Mouse (Mus musculus): ENCODE measurements around the gene Samd1. TPM values are rescaled to one million over a fixed set of nuclear protein-coding genes. Genes with fewer than 3 reads are reported as not detected.

The Samd1 gene
- polyA plus RNA-seq, 1 experiment from 2014 or later = 17.0 TPM

DNA sequence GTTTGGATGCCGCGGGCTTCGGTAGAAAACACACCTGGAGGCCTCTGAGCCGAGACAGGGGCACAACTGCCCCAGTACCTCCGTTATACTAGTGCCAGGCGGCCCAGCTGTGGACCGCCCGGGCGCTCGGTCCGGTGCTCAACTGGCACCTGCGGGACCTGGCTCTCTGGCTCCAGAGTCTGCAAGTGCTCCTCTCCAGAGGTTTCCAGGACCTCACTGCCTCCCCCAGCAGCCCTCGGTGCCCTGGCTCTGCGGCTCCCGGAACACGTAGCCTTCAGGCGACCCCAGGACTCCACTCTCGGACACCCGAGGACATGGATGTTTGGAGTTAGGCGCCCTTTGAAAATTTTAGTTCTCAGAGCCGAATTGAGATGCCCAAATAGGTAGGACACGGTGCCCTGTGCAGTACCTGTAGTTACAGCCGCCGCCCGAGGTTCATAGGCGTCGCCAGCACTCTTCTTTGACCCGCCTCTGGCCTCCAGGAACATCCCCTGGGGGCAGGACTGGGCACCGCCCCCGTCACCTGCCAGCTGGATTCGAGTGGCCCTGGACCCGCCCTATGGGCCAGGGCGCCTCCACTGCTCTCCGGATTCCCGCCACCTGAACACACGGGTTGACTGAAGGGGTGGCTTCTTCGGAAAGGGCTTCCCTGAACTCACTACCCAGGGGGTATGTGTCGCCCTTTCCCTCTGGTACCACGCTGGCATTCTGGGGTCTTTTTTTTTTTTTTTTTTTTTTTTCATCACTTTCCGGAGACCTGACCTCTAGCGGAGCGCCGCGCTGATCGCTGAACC, 14.4 kb downstream of the Samd1 start, which contains the start of gene 2210011C24Rik:
Gene 2210011C24Rik (minus strand): TSS at position 467 of the 794 bp plus-strand sequence.
- no peaks in the 10 kb centered on the region for H3K36me3 ChIP-seq (ENCODE audit: control insufficient read depth, insufficient read depth, low read length)
- H3K27me3 ChIP-seq (ENCODE audit: control insufficient read depth, insufficient read depth, low read length) = peaks cover 39% of the 10 kb centered on the region
- peak within 1 kb of the TSS; percentile 53 for H3K9ac ChIP-seq (ENCODE audit: low read depth, low read length)
- 1% methylated on average over 45 of the region's 45 CpGs for WGBS
- H3K4me2 ChIP-seq (replicated peaks; ENCODE audit: low read depth, low read length) = peak within 1 kb of the TSS; percentile 93
- 0 out of 2 replicates have a peak, but pooled peaks have one; percentile 22 for ATAC-seq (ENCODE audit: low FRiP score)
- H3K4me1 ChIP-seq (replicated peaks; ENCODE audit: control insufficient read depth, insufficient read depth, low read length) = peaks cover 13% of the 10 kb centered on the region
- peak; percentile 44 for DNase-seq (ENCODE audit: low spot score)
- no peak within 1 kb of the TSS for H3K27ac ChIP-seq (ENCODE audit: low read depth, low read length)
- H3K4me3 ChIP-seq (ENCODE audit: low read depth, low read length) = peak within 1 kb of the TSS; percentile 49
- H3K9me3 ChIP-seq (ENCODE audit: control insufficient read depth, low read length) = no peaks in the 10 kb centered on the region

DNA sequence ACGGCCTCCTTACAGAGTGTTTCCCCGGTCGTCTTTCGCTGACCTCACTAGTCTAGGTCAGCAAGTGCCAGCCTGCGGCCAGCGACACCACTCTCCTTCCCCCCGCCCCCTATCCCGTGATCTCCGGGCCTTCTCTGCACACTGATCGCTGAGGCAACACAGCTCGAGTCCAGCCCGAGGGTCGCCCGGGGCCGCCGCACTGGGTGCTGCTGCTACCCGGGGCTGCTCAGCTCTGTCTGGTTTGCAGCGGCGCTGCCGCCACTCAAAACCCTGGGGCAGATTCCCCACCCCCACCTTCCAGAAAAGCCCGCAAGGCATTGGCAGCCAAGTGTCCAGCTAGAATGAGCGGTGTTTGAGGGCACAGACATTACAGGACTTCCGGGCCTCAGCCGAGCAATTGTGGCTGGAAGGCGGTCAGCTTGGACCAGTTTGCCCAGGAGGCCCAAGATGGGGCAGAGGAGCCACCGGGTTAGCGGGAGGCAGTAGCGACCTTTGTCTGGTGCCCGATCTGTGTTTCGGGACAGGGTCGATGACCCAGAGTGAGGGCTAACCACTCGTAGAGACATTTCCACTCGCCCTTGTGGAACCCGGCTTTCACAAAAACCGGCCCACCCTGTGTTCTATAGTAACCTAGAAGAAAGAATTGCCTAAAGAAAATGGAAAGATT, 15.2 kb downstream of the Samd1 start:
- Histone ChIP-seq H3K27ac (ENCODE audit: low read depth, low read length) (no peak overlapping the region), H3K4me3 (ENCODE audit: low read depth, low read length) (peak overlapping the region; percentile 49), H3K9ac (ENCODE audit: low read depth, low read length) (no peak overlapping the region), H3K36me3 (ENCODE audit: control insufficient read depth, insufficient read depth, low read length) (no peaks in the 10 kb centered on the region), H3K4me1 (replicated peaks; ENCODE audit: control insufficient read depth, insufficient read depth, low read length) (peaks cover 13% of the 10 kb centered on the region), H3K9me3 (ENCODE audit: control insufficient read depth, low read length) (no peaks in the 10 kb centered on the region), H3K27me3 (ENCODE audit: control insufficient read depth, insufficient read depth, low read length) (peaks cover 39% of the 10 kb centered on the region), H3K4me2 (replicated peaks; ENCODE audit: low read depth, low read length) (peak overlapping the region; percentile 93)
- 6% methylated on average over 35 of the region's 35 CpGs for WGBS
- ATAC-seq (ENCODE audit: low FRiP score) (no peak; the same call in 1 of the 2 replicates), DNase-seq (ENCODE audit: low spot score) (peak; percentile 56)

DNA sequence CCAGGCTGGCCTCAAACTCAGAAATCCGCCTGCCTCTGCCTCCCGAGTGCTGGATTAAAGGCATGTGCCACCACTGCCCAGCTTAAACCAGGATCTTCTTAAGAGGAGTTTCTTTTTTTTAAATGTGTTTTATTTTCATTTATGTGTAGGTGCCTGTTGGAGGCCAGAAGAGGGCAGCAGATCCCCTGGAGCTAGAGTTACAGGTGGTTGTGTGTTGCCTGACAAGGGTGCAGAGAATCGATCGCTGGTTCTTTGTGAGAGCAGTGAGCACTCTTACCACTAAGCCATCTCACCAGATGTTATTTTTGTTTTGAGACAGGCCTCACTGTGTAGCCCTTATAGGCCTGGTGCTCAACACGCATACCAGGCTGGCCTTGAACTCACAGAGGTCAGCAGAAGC, 18.4 kb downstream of the Samd1 start:
- DNase-seq (ENCODE audit: low spot score) (no peak), ATAC-seq (ENCODE audit: low FRiP score) (no peak)
- Histone ChIP-seq H3K36me3 (ENCODE audit: control insufficient read depth, insufficient read depth, low read length) (no peaks in the 10 kb centered on the region), H3K4me1 (replicated peaks; ENCODE audit: control insufficient read depth, insufficient read depth, low read length) (peaks cover 11% of the 10 kb centered on the region), H3K9ac (ENCODE audit: low read depth, low read length) (no peak overlapping the region), H3K27ac (ENCODE audit: low read depth, low read length) (no peak overlapping the region), H3K9me3 (ENCODE audit: control insufficient read depth, low read length) (no peaks in the 10 kb centered on the region), H3K4me3 (ENCODE audit: low read depth, low read length) (no peak overlapping the region), H3K27me3 (ENCODE audit: control insufficient read depth, insufficient read depth, low read length) (peaks cover 26% of the 10 kb centered on the region), H3K4me2 (replicated peaks; ENCODE audit: low read depth, low read length) (no peak overlapping the region)
- WGBS = 93% methylated on average over 5 of the region's 5 CpGs

DNA sequence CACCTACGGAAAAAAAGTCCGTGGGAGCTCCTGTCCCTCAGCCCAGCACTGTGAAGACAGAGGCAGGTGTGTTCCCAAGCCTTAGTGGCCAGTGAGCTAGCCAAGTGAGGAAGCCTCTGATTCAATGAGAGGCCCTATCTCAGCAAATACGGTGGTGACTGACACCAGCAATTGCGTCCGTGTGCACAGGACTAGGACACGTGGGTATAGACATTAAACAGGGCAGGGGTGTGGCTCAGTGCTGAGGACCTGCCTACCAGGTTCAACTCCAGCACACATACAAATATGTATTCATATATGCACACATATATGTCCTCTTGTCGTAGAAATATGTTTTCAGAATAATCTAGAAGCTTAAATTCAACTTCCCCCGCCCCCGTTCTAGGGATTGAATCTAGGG, 22.3 kb downstream of the Samd1 start:
- Histone ChIP-seq H3K36me3 (ENCODE audit: control insufficient read depth, insufficient read depth, low read length) (no peaks in the 10 kb centered on the region), H3K4me1 (replicated peaks; ENCODE audit: control insufficient read depth, insufficient read depth, low read length) (no peaks in the 10 kb centered on the region), H3K27me3 (ENCODE audit: control insufficient read depth, insufficient read depth, low read length) (no peaks in the 10 kb centered on the region; the same call in none of the 2 replicates), H3K9me3 (ENCODE audit: control insufficient read depth, low read length) (no peaks in the 10 kb centered on the region), H3K4me3 (ENCODE audit: low read depth, low read length) (no peak overlapping the region), H3K27ac (ENCODE audit: low read depth, low read length) (no peak overlapping the region), H3K9ac (ENCODE audit: low read depth, low read length) (no peak overlapping the region), H3K4me2 (replicated peaks; ENCODE audit: low read depth, low read length) (no peak overlapping the region)
- DNase-seq (ENCODE audit: low spot score) (no peak), ATAC-seq (ENCODE audit: low FRiP score) (no peak)
- WGBS = 83% methylated on average over 9 of the region's 9 CpGs

DNA sequence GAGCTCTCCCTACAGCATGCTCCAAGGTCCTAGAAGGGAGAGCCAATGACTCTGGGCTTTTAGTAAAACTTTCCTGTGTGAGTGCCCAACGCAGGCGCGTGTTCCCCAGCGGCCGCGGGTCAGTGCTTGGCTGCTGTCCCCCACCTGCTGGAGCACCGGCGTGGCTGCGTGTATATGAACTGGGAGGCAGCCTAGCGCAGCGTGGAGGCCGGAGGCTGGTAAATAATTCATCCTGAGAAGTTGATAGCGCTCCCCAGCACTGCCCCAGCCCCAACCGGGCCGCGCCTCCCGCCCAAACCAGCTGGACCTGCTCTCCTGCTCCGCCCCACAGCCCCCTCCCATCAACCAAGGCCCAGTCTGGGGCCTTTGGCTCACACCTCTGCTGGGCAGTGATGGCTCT, 23.6 kb downstream of the Samd1 start, which contains the start of gene Palm3:
Gene Palm3 (plus strand): TSS at position 376 of the 400 bp plus-strand sequence.
- peaks cover 2% of the 10 kb centered on the region for H3K27me3 ChIP-seq (ENCODE audit: control insufficient read depth, insufficient read depth, low read length)
- DNase-seq (ENCODE audit: low spot score) (no peak), ATAC-seq (ENCODE audit: low FRiP score) (no peak)
- 8% methylated on average over 18 of the region's 18 CpGs for WGBS
- H3K4me2 ChIP-seq (replicated peaks; ENCODE audit: low read depth, low read length) = peak within 1 kb of the TSS; percentile 21; the same call in 1 of the 2 replicates
- no peaks in the 10 kb centered on the region for H3K9me3 ChIP-seq (ENCODE audit: control insufficient read depth, low read length)
- no peak within 1 kb of the TSS for H3K27ac ChIP-seq (ENCODE audit: low read depth, low read length)
- no peaks in the 10 kb centered on the region for H3K4me1 ChIP-seq (replicated peaks; ENCODE audit: control insufficient read depth, insufficient read depth, low read length)
- H3K4me3 ChIP-seq (ENCODE audit: low read depth, low read length) = no peak within 1 kb of the TSS
- H3K9ac ChIP-seq (ENCODE audit: low read depth, low read length) = no peak within 1 kb of the TSS
- no peaks in the 10 kb centered on the region for H3K36me3 ChIP-seq (ENCODE audit: control insufficient read depth, insufficient read depth, low read length)

DNA sequence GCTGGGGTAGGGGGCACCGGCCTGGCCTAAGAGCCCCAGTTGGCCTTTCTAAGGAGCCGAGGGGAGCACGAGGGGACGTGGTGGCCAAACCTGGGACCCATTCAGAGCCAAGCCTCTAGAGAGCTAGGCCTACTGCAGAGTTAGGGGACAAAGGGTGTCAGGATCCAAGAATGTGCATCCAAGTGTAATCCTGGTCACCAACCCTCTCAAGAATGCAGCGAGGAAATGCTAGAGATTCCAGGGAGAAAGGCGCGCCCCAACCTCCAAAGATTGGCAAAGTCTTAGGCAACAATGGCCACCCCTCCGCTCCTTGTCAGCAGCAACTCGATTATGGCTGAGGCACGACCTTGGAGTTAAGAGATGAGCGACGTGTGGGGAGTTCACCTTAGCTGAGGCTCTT, 24.1 kb downstream of the Samd1 start:
- Histone ChIP-seq H3K9ac (ENCODE audit: low read depth, low read length) (no peak overlapping the region), H3K27ac (ENCODE audit: low read depth, low read length) (no peak overlapping the region), H3K27me3 (ENCODE audit: control insufficient read depth, insufficient read depth, low read length) (peaks cover 3% of the 10 kb centered on the region), H3K36me3 (ENCODE audit: control insufficient read depth, insufficient read depth, low read length) (no peaks in the 10 kb centered on the region), H3K4me3 (ENCODE audit: low read depth, low read length) (no peak overlapping the region), H3K4me2 (replicated peaks; ENCODE audit: low read depth, low read length) (peak overlapping the region; percentile 21; the same call in 1 of the 2 replicates), H3K4me1 (replicated peaks; ENCODE audit: control insufficient read depth, insufficient read depth, low read length) (no peaks in the 10 kb centered on the region), H3K9me3 (ENCODE audit: control insufficient read depth, low read length) (no peaks in the 10 kb centered on the region)
- no peak for ATAC-seq (ENCODE audit: low FRiP score)
- no peak for DNase-seq (ENCODE audit: low spot score)
- 47% methylated on average over 12 of the region's 12 CpGs for WGBS

DNA sequence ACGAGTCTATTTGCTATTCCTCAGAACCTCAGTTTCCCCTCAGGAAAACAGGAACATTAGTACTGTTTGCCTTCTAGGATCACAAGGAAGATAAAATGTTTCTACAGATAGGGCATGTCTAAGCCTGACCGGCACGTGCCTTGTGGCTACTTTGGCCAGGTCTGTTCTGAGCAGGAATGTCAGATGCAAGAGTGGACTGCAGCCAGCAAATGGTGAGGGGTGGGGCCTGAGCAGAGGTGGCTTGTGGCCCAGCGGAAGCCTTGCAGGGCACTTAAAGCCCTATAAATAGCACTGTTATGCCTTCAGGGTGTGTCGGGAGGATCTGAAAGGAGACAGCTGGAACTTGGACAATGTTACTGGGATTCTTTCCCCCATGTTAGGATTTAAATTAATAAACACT, 25.6 kb downstream of the Samd1 start:
- no peak for DNase-seq (ENCODE audit: low spot score)

DNA sequence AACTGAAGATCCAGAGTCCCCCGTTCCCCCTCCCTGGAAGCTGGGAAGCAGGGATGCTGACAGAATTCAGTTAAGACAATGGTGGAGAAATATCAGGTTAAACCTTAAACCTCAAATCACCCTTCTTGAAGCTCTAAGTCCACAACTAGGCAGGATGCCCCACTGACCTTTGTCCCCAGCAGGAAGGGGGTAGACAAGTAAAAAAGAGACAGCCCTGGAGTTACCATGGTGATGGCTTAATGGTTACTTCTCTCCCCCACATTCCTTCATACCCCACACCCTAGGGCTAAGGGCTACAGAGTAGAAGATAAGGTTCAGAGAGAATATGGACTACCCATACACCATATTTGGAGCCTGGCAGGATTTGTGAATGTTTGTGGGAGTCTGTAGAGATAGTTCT, 26.2 kb downstream of the Samd1 start:
- Histone ChIP-seq H3K9ac (ENCODE audit: low read depth, low read length) (no peak overlapping the region), H3K36me3 (ENCODE audit: control insufficient read depth, insufficient read depth, low read length) (no peaks in the 10 kb centered on the region), H3K4me2 (replicated peaks; ENCODE audit: low read depth, low read length) (no peak overlapping the region), H3K4me1 (replicated peaks; ENCODE audit: control insufficient read depth, insufficient read depth, low read length) (no peaks in the 10 kb centered on the region), H3K27me3 (ENCODE audit: control insufficient read depth, insufficient read depth, low read length) (peaks cover 12% of the 10 kb centered on the region), H3K9me3 (ENCODE audit: control insufficient read depth, low read length) (no peaks in the 10 kb centered on the region), H3K27ac (ENCODE audit: low read depth, low read length) (no peak overlapping the region), H3K4me3 (ENCODE audit: low read depth, low read length) (no peak overlapping the region)
- ATAC-seq (ENCODE audit: low FRiP score) (no peak), DNase-seq (ENCODE audit: low spot score) (no peak)
- WGBS = 29% methylated on average over 1 of the region's 1 CpGs

More for the DNA sequence above, 25.6 kb downstream of the Samd1 start:
- Histone ChIP-seq H3K27me3 (ENCODE audit: control insufficient read depth, insufficient read depth, low read length) (peaks cover 9% of the 10 kb centered on the region), H3K9ac (ENCODE audit: low read depth, low read length) (no peak overlapping the region), H3K36me3 (ENCODE audit: control insufficient read depth, insufficient read depth, low read length) (no peaks in the 10 kb centered on the region), H3K4me1 (replicated peaks; ENCODE audit: control insufficient read depth, insufficient read depth, low read length) (no peaks in the 10 kb centered on the region), H3K27ac (ENCODE audit: low read depth, low read length) (no peak overlapping the region), H3K4me2 (replicated peaks; ENCODE audit: low read depth, low read length) (no peak overlapping the region), H3K9me3 (ENCODE audit: control insufficient read depth, low read length) (no peaks in the 10 kb centered on the region), H3K4me3 (ENCODE audit: low read depth, low read length) (no peak overlapping the region)
- WGBS = 49% methylated on average over 5 of the region's 5 CpGs
- ATAC-seq (ENCODE audit: low FRiP score) = no peak
